Mouse (Mus musculus): ENCODE data around the gene Zbtb8a.
A peak's percentile ranks its signal among the peaks of the same experiment; 100 is the strongest.

Zbtb8a gene

DNA sequence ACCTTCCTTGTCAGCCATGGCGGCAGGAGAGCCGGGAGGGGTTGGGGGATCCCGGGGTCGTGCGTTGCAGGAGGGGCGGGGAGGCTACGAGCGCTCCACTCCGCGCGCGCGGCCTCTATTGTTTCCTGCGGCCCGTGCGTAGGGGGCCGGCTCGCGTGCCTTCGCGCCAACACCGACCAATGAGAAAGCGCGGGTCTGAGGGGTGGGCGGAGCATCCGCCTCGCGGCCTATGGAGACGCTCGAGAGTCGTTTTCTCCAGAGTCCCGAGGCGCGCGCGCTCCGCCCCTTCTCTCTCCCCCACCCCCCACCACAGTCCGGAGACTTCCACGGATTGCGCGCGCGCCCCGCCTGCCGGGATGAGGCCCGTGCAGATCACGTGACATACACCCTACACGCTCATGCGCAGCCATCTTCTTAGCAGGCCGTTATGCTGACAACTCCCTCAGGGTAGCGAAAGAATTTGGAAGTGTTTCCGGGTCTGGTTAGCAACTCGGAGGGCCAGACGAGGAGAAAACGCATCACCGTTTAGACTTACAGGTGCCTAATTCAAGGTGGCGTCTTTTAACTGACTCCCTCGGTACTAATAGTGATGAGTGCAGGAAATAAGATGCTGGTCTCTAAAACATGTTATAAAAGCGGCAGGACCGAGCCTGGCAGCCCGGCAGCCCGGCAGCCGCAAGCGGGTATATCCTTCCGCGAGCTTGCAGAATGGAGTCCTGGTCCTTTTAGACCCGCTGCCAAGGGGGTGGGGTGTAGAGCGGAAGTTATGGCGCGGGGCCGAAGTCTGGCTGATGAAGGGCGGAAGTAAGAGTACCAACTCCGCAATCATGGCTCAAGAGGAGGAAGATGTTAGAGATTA lies 42.5 kb downstream of the Zbtb8a start, which contains the start of the genes Rbbp4 and Zbtb8os:
Gene Rbbp4, minus strand, starts transcription at position 155 of the 859 bp plus-strand sequence.
Gene Zbtb8os, plus strand, starts transcription at position 480 of the 859 bp plus-strand sequence.
- DNase-seq (ENCODE audit: low read depth, low spot score), result peak; percentile 98

DNA sequence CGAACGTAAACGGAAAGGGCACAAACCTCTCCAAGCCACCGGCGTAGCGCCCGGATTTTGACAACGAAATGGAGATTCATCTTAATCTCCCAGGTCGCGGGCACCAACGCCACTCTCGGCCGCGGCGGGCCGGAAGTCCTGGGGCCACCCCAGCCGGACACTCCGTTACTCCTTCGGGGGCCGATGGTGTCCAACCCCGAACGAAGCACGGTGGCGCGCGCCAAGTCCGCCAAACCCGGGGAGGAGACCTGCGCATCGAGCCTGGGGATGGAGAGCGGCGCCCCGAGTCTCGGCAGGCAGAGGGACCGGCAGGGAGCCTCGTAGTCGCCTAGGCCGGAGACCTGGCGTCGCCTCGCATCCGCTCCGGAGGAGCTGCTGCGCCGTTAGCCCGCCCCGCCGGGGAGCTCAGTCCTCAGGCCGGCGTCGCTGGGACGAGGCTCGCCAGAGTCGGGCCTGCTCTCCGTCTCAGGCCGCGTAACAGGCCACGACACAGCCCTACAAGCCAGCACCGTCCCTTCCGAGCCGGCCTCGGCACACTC lies 43.2 kb downstream of the Zbtb8a start:
- DNase-seq (ENCODE audit: low read depth, low spot score), result peak; percentile 3

DNA sequence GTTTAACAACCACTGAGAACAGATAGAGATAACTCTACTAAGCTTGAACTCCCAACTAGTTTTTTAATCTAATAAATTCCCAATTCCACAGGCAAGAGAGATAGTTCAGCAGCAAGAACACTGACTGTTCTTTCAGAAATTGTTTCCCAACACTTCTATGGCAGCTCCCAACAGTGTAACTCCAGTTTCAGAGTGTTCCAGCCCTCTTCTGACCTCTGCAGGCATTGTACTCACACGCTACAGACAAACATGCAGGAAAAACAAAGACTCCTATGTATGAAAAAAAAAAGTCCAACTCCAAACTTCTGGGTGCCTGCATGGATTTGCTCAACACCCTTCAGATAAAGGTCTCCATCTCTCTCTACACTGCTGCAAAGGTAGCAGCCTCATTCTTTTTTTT lies 45.1 kb downstream of the Zbtb8a start:
- no peak for DNase-seq (ENCODE audit: low read depth, low spot score)

GRCm38 (mm10) chr4:129326191-129326590 lies 51.7 kb downstream of the Zbtb8a start:
- DNase-seq (ENCODE audit: low read depth, low spot score), result no peak

- DNase-seq (ENCODE audit: low read depth, low spot score), result no peak
Measured at GRCm38 (mm10) chr4:129324756-129325155, 53.2 kb downstream of the Zbtb8a start.

GRCm38 (mm10) chr4:129323491-129323890 lies 54.4 kb downstream of the Zbtb8a start:
- DNase-seq (ENCODE audit: low read depth, low spot score), result no peak

- no peak for DNase-seq (ENCODE audit: low read depth, low spot score)
Measured at GRCm38 (mm10) chr4:129322042-129322441, 55.9 kb downstream of the Zbtb8a start.

DNA sequence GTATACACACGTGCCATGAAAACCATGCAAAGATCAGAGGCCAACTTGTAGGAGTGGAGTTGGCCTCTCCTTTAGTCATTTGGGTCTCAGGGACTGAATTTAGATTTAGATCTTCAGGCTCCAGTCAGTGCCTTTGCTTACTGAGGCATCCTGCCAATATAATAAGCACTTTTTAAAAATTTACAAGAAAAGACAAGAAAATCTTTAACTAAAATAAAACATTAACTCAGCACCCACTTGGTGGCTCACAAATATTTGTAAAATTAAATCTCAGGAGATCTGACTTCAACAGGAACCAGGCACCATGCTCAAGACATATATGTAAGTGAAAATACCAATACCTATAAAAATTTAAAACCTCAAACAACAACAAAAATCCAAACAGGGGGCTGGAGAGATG lies 57.0 kb downstream of the Zbtb8a start:
- DNase-seq (ENCODE audit: low read depth, low spot score), result no peak

- DNase-seq (ENCODE audit: low read depth, low spot score), result no peak
Measured at GRCm38 (mm10) chr4:129313886-129314285, 64.0 kb downstream of the Zbtb8a start.

GRCm38 (mm10) chr4:129307936-129308335 lies 70.0 kb downstream of the Zbtb8a start:
- DNase-seq (ENCODE audit: low read depth, low spot score), result no peak

- DNase-seq (ENCODE audit: low read depth, low spot score), result no peak
Measured at GRCm38 (mm10) chr4:129304306-129304705, 73.6 kb downstream of the Zbtb8a start.

GRCm38 (mm10) chr4:129303816-129304215 lies 74.1 kb downstream of the Zbtb8a start:
- no peak for DNase-seq (ENCODE audit: low read depth, low spot score)

Measured in skeletal muscle tissue, adult 2 months (tissue).